Mouse (Mus musculus) heart, adult 2 months (tissue): ENCODE measurements around the gene Sctr. TPM values are rescaled to one million over a fixed set of nuclear protein-coding genes. Genes with fewer than 3 reads are reported as not detected.

ENCODE experiments used
- DNase-seq, 2 experiments: peaks; one replicate each; pipeline ENCODE4 v3.0.0; 2021
- H3K27ac ChIP-seq: fragments of 200-600 bp; 2 replicates; pipeline ENCODE4 v1.8.1; 2022
- H3K27me3 ChIP-seq: fragments of 200-500 bp; 2 replicates; pipeline ENCODE4 v1.6.1; 2012; ENCODE audit warnings: mild to moderate bottlenecking, low read length, inconsistent platforms, mixed read lengths; ENCODE audit not compliant: control insufficient read depth, insufficient read depth
- H3K36me3 ChIP-seq: fragments of 200-500 bp; 2 replicates; pipeline ENCODE4 v1.6.1; 2012; ENCODE audit warnings: low read length, inconsistent platforms; ENCODE audit not compliant: control insufficient read depth, insufficient read depth
- H3K4me1 ChIP-seq: fragments of 200-500 bp; 2 replicates; pipeline ENCODE4 v1.6.1; 2011; ENCODE audit warnings: low read length; ENCODE audit not compliant: control insufficient read depth, insufficient read depth
- H3K4me3 ChIP-seq: fragments of 200-600 bp; 2 replicates; pipeline ENCODE4 v1.8.1; 2022
- H3K79me2 ChIP-seq: fragments of 200-500 bp; replicated peaks from 2 replicates; pipeline ENCODE4 v1.6.1; 2012; ENCODE audit warnings: mild to moderate bottlenecking, inconsistent platforms, low read length, moderate library complexity, mixed read lengths; ENCODE audit not compliant: control insufficient read depth, insufficient read depth
- H3K9ac ChIP-seq: fragments of 200-500 bp; 2 replicates; pipeline ENCODE4 v1.6.1; 2012; ENCODE audit warnings: low read depth, mild to moderate bottlenecking, control low read depth, inconsistent platforms, low read length, mixed read lengths
- CTCF ChIP-seq: fragments of 200-600 bp; IDR thresholded peaks from 2 replicates; pipeline ENCODE4 v1.8.1; 2022; ENCODE audit warnings: antibody characterized with exemption, mild to moderate bottlenecking, moderate library complexity
- EP300 ChIP-seq: fragments of 200-500 bp; IDR thresholded peaks from 2 replicates; pipeline ENCODE4 v1.6.1; 2011; ENCODE audit warnings: low read depth, low read length, control low read depth; ENCODE audit not compliant: insufficient read depth
- POLR2A ChIP-seq: fragments of 200-500 bp; IDR thresholded peaks from 2 replicates; pipeline ENCODE4 v1.6.1; 2011; ENCODE audit warnings: mild to moderate bottlenecking, low read depth, low read length, control low read depth; ENCODE audit not compliant: insufficient read depth
- WGBS: fragments of 180-500 bp; shearing (Covaris S2); methylation state at CpG from one replicate; pipeline ENCODE4 v1.1.7; 2018; 5-methylcytosine and 5-hydroxymethylcytosine counted together
- intact Hi-C: fragments of 180-260 bp; cut with DNase I; formaldehyde crosslinking; loops from one replicate; pipeline ENCODE4 v1.15.1; 2025
- polyA plus RNA-seq: library from polyadenylated mRNA; depleted of rRNA; stranded (reverse); fragments of >200 nt; gene quantifications from 2 replicates; pipeline ENCODE4 v1.2.3, GENCODE M21; 2012
- total RNA-seq, 2 experiments: library from RNA; stranded (reverse); gene quantifications; 2 replicates each; pipeline ENCODE4 v1.2.3; 2021

Gene Sctr
- total and polyA plus RNA-seq, 3 experiments, result 0.16 to 0.84 TPM; not detected in 1

DNA sequence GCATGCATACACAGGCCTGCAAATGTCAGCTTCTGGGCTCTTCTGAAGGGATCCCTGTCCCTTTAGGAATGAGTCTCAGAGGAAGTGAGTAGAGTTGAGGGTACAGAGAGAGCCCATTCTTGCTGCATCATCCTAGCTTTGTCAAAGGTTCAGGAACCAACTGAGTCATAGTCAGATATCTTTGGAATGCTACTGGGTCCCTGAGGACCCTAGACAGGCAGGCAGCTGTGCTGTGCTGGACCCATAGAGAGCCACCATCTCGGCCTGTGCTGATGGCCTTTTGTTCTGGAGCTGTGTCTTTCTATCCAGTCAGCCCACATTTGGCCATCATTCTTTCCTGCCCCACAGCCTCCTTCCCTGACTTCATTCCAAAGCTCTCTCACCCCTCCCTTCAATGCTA lies 28.1 kb downstream of the Sctr start:
- no peak overlapping the region for H3K9ac ChIP-seq
- 41% methylated on average over 1 of the region's 1 CpGs for WGBS
- TF ChIP-seq EP300, result no peak
- no peak for TF ChIP-seq CTCF
- no peak for TF ChIP-seq POLR2A
- no peaks in the 10 kb centered on the region for H3K79me2 ChIP-seq
- H3K36me3 ChIP-seq, result no peaks in the 10 kb centered on the region
- no peaks in the 10 kb centered on the region for H3K27me3 ChIP-seq
- no peak overlapping the region for H3K4me3 ChIP-seq
- DNase-seq, result no peak
- intact Hi-C loops, result loop anchor here (5.0 kb wide), 1 partner anchor 118 kb away; no protein-coding TSS in a partner anchor
- H3K4me1 ChIP-seq, result no peaks in the 10 kb centered on the region
- no peak overlapping the region for H3K27ac ChIP-seq

DNA sequence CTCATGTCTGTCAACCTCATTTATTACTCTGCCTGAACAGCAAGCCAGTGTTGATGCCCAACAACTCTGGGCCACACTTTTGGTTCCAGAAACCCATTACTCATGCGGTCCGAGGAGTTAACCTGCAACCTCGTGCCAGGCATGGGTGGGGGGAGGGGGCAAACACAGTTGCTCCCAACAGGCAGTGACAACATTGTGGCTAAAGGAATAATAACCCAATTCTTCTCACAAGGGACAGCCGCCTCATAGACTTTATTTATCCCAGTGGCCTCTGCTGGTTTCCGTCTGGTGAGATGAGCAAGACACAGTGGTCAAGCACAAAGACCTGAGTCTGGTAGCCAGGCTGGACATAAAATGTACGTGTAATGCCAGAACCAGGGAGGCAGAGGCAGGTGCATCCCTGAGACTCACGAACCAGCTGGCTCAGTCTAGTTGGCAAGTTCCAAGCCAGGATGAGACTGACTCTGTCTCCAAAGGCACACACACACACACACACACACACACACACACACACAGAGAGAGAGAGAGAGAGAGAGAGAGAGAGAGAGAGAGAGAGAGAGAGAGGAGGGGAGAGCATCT lies 28.9 kb downstream of the Sctr start:
- DNase-seq, result no peak
- Histone ChIP-seq H3K27ac (no peak overlapping the region), H3K4me3 (no peak overlapping the region), H3K27me3 (no peaks in the 10 kb centered on the region), H3K36me3 (no peaks in the 10 kb centered on the region), H3K79me2 (no peaks in the 10 kb centered on the region), H3K9ac (no peak overlapping the region), H3K4me1 (no peaks in the 10 kb centered on the region)
- intact Hi-C loops, result no loop called here
- WGBS, result 78% methylated on average over 7 of the region's 7 CpGs
- TF ChIP-seq POLR2A (no peak), CTCF (no peak), EP300 (no peak)

DNA sequence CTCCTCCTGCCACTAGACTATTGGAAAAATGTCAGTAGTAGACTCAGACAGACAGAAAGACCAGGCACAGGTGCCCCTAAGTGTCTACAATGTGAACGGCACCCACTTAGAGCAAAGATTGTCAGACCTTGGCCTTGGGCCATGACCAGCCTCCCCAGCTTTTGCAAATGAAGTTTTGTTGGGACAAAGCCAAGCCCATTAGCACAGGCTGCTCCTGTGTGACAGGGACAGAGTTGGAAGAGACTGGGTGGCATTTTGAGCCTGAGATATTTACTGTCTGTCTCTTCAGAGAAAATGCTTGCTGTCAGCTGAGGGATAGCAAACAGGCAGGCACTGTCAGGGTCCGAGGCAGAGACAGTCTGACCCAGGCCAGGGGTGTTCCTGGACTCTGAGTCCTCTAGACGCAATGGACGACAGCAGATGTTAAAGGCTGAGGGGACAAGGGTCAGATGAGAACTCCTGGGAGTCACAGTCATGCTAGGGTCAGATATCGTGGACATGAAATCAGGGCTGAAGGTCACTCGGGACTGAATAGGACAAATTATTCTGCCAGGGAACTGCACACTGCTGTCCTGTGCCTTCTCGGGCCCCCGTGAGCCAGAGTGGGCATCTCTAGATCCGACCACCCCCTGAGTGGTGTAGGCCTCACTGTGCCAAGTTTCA lies 30.5 kb downstream of the Sctr start:
- H3K9ac ChIP-seq, result no peak overlapping the region
- H3K27me3 ChIP-seq, result no peaks in the 10 kb centered on the region
- H3K4me1 ChIP-seq, result no peaks in the 10 kb centered on the region
- TF ChIP-seq EP300 (no peak), POLR2A (no peak), CTCF (no peak)
- no peaks in the 10 kb centered on the region for H3K79me2 ChIP-seq
- DNase-seq, result no peak
- WGBS, result 56% methylated on average over 9 of the region's 9 CpGs
- no peak overlapping the region for H3K27ac ChIP-seq
- no peak overlapping the region for H3K4me3 ChIP-seq
- intact Hi-C loops, result no loop called here
- no peaks in the 10 kb centered on the region for H3K36me3 ChIP-seq

DNA sequence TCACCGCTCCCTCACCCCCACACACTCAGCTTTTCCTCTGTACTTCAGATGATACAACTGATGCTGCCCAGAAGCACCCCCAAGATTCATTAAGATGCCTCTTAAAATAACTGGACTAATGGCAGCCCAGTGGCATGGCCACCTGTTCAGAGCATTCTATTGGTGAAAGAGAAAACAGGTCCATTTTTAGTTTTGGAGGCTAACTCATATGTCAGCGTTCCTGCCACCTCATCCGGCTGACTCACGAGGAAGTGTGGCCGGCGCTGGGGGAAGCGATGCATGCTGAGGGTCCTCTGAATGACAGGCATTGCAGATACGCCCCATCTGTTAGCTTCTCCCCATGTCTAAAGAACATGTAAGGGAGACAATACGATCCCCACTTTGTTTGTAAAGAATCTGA lies 31.9 kb downstream of the Sctr start:
- DNase-seq, result no peak
- Histone ChIP-seq H3K27ac (no peak overlapping the region), H3K79me2 (no peaks in the 10 kb centered on the region), H3K27me3 (no peaks in the 10 kb centered on the region), H3K9ac (no peak overlapping the region), H3K4me3 (no peak overlapping the region), H3K36me3 (no peaks in the 10 kb centered on the region), H3K4me1 (no peaks in the 10 kb centered on the region)
- intact Hi-C loops, result no loop called here
- WGBS, result 76% methylated on average over 9 of the region's 9 CpGs
- no peak for TF ChIP-seq EP300
- no peak for TF ChIP-seq POLR2A
- TF ChIP-seq CTCF, result no peak

DNA sequence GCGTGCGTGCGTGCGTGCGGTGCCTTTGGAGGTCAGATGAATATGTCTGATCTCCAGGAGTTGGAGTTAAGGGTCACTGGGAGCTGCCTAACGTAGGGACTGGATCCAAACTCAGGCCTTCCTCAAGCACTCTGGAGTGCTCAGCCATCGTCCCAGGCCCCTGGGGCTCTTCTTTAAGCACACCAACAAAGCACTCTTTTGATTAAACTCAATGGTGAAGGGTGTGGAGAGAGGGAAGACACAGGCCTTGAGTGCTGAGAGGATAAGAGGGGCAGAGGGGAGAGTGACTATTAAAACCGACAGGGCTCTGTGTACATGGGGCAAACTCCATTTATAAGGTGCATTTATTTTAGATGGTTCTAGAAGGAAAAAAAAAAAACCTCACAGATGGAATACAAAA lies 35.7 kb downstream of the Sctr start:
- Histone ChIP-seq H3K27me3 (no peaks in the 10 kb centered on the region), H3K27ac (no peak overlapping the region), H3K4me3 (no peak overlapping the region), H3K9ac (no peak overlapping the region), H3K4me1 (no peaks in the 10 kb centered on the region), H3K79me2 (no peaks in the 10 kb centered on the region), H3K36me3 (no peaks in the 10 kb centered on the region)
- intact Hi-C loops, result no loop called here
- DNase-seq, result no peak
- TF ChIP-seq CTCF (no peak), POLR2A (no peak), EP300 (no peak)
- 86% methylated on average over 8 of the region's 8 CpGs for WGBS

DNA sequence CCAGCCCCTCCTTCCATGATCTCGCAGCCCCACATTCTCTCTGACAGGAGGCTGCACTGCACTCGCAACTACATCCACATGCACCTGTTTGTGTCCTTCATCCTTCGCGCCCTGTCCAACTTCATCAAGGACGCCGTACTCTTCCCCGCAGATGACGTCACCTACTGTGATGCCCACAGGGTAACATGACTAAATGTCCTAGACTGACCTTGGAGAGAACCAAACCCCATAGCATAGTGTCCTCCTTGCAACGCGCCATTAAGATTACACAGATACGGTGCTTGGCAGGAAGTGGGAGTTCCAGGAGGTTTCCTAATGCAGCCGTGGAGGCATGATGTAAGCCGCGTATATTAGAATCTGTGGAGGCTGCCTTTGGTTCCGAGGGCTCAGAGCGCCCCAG lies 37.9 kb downstream of the Sctr start:
- no peaks in the 10 kb centered on the region for H3K36me3 ChIP-seq
- no peaks in the 10 kb centered on the region for H3K27me3 ChIP-seq
- no peak for DNase-seq
- no peaks in the 10 kb centered on the region for H3K4me1 ChIP-seq
- intact Hi-C loops, result no loop called here
- no peak overlapping the region for H3K27ac ChIP-seq
- H3K79me2 ChIP-seq, result no peaks in the 10 kb centered on the region
- no peak overlapping the region for H3K9ac ChIP-seq
- H3K4me3 ChIP-seq, result no peak overlapping the region
- no peak for TF ChIP-seq EP300
- TF ChIP-seq CTCF, result no peak
- TF ChIP-seq POLR2A, result no peak
- 61% methylated on average over 16 of the region's 16 CpGs for WGBS
